9 mouse cellular contexts compared by ENCODE assay signal in genomic region chr11:100703851-100704531, GRCm38 (mm10). TPM values are rescaled to one million over a fixed set of nuclear protein-coding genes. Genes with fewer than 3 reads are reported as not detected.
A peak's percentile ranks its signal among the peaks of the same experiment; 100 is the strongest.
DNase-seq lines count a peak whose midpoint lies in the region; ATAC-seq lines count a peak whose summit lies in the region.
"Had no signal": no experiment of that assay in that cellular context is flagged by ENCODE, and none has a peak within 500 bp of the region (broad histone marks: within the 10 kb centered on the region; RNA-seq: fewer than 3 reads in every experiment).

TSS of gene Dhx58 (minus strand) at chr11:100704271.

- H3K27me3 ChIP-seq in neural tube, embryonic 12.5 days (replicated peaks), result no peaks in the 10 kb centered on the region
- H3K27me3 ChIP-seq in neural tube, embryonic 15.5 days (replicated peaks), result no peaks in the 10 kb centered on the region
- no peaks in the 10 kb centered on the region for H3K27me3 ChIP-seq in intestine, embryonic 16.5 days (replicated peaks; ENCODE audit: control insufficient read depth, insufficient read depth, low read length)
- peaks cover 11% of the 10 kb centered on the region; the same call in 1 of the 2 replicates for H3K27me3 ChIP-seq in hindbrain, embryonic 10.5 days (ENCODE audit: insufficient read depth, poor library complexity, severe bottlenecking)

- 0 out of 2 replicates have a peak, but pooled peaks cover 4% of the 10 kb centered on the region for H3K4me1 ChIP-seq in neural tube, embryonic 12.5 days
- H3K4me1 ChIP-seq in neural tube, embryonic 15.5 days, result peaks cover 9% of the 10 kb centered on the region
- peaks cover 16% of the 10 kb centered on the region for H3K4me1 ChIP-seq in intestine, embryonic 16.5 days (ENCODE audit: control insufficient read depth, insufficient read depth, low read length)
- peaks cover 20% of the 10 kb centered on the region for H3K4me1 ChIP-seq in hindbrain, embryonic 10.5 days (replicated peaks)

- 68% methylated on average over 7 of the region's 7 CpGs for WGBS in neural tube, embryonic 12.5 days
- WGBS in neural tube, embryonic 15.5 days, result 66% methylated on average over 7 of the region's 7 CpGs
- WGBS in intestine, embryonic 16.5 days, result 58% methylated on average over 7 of the region's 7 CpGs
- 71% methylated on average over 7 of the region's 7 CpGs for WGBS in hindbrain, embryonic 10.5 days

- H3K4me2 ChIP-seq in neural tube, embryonic 12.5 days (replicated peaks), result no peak within 1 kb of the TSS
- H3K4me2 ChIP-seq in neural tube, embryonic 15.5 days, result no peak within 1 kb of the TSS
- peak within 1 kb of the TSS; percentile 9; the same call in 1 of the 2 replicates for H3K4me2 ChIP-seq in intestine, embryonic 16.5 days (ENCODE audit: low read depth, low read length)

- H3K9me3 ChIP-seq in neural tube, embryonic 12.5 days, result no peaks in the 10 kb centered on the region
- H3K9me3 ChIP-seq in neural tube, embryonic 15.5 days (replicated peaks), result no peaks in the 10 kb centered on the region
- no peaks in the 10 kb centered on the region for H3K9me3 ChIP-seq in intestine, embryonic 16.5 days (ENCODE audit: control insufficient read depth, low read length)
- H3K9me3 ChIP-seq in hindbrain, embryonic 10.5 days, result no peaks in the 10 kb centered on the region

- ATAC-seq in neural tube, embryonic 12.5 days (ENCODE audit: low FRiP score, low read depth), result no peak
- ATAC-seq in neural tube, embryonic 15.5 days (ENCODE audit: low FRiP score), result no peak
- peak; percentile 37; the same call in 1 of the 2 replicates for ATAC-seq in intestine, embryonic 16.5 days
- ATAC-seq in neutrophil, adult 5-6 weeks (ENCODE audit: extremely low read depth, insufficient number of reproducible peaks, low FRiP score, poor library complexity, severe bottlenecking), result peak; percentile 21

- intact Hi-C loops in left cerebral cortex, postnatal 36 days (cut with DNase I), result loop anchor here (2.0 to 10.0 kb wide), 2 partner anchors 133 to 279 kb away; no protein-coding TSS in a partner anchor

- no peak within 1 kb of the TSS for H3K4me3 ChIP-seq in neural tube, embryonic 12.5 days
- no peak within 1 kb of the TSS for H3K4me3 ChIP-seq in neural tube, embryonic 15.5 days (replicated peaks)
- peak within 1 kb of the TSS; percentile 17; the same call in 1 of the 2 replicates for H3K4me3 ChIP-seq in intestine, embryonic 16.5 days (ENCODE audit: low read length)
- H3K4me3 ChIP-seq in hindbrain, embryonic 10.5 days, result no peak within 1 kb of the TSS

- no peak for DNase-seq in adrenal gland, adult 8-10 months
- DNase-seq in retina, postnatal 1 day, result no peak
- DNase-seq in left cerebral cortex, postnatal 36 days (ENCODE audit: low spot score in 2 of 2), result no peak
- no peak for DNase-seq in hindbrain, embryonic 10.5 days (ENCODE audit: low spot score)
- DNase-seq: thymus, adult 18-20 months had no signal

- H3K9ac ChIP-seq in neural tube, embryonic 12.5 days, result 0 out of 2 replicates have a peak within 1 kb of the TSS, but pooled peaks have one; percentile 13
- H3K9ac ChIP-seq in neural tube, embryonic 15.5 days (replicated peaks), result no peak within 1 kb of the TSS
- peak within 1 kb of the TSS; percentile 49; the same call in 1 of the 2 replicates for H3K9ac ChIP-seq in intestine, embryonic 16.5 days (ENCODE audit: low read depth, low read length)

- H3K27ac ChIP-seq in neural tube, embryonic 12.5 days, result no peak within 1 kb of the TSS
- no peak within 1 kb of the TSS for H3K27ac ChIP-seq in neural tube, embryonic 15.5 days (replicated peaks)
- H3K27ac ChIP-seq in intestine, embryonic 16.5 days (ENCODE audit: low read length), result no peak within 1 kb of the TSS
- H3K27ac ChIP-seq in hindbrain, embryonic 10.5 days, result no peak within 1 kb of the TSS

- peaks cover 47% of the 10 kb centered on the region for H3K36me3 ChIP-seq in neural tube, embryonic 12.5 days
- H3K36me3 ChIP-seq in neural tube, embryonic 15.5 days, result peaks cover 50% of the 10 kb centered on the region
- peaks cover 16% of the 10 kb centered on the region for H3K36me3 ChIP-seq in intestine, embryonic 16.5 days (ENCODE audit: control insufficient read depth, insufficient read depth, low read length)
- peaks cover 48% of the 10 kb centered on the region for H3K36me3 ChIP-seq in hindbrain, embryonic 10.5 days

RNA-seq across cellular contexts. Expression of gene Dhx58, which starts in this region (rescaled TPM):
- 2.4 and 2.5 TPM in 2 replicates for polyA plus RNA-seq in neural tube, embryonic 12.5 days (2016; fragmentation: Nextera tagmentation; extraction: Ambion mirVana)
- polyA plus RNA-seq in neural tube, embryonic 15.5 days (2015; fragmentation: Nextera tagmentation; extraction: Ambion mirVana), result 2.7 and 4.4 TPM in 2 replicates
- total RNA-seq in adrenal gland, adult 8-10 months (2022), result 100 to 1,000 TPM in 1 of 4 experiments, 10 to 100 TPM in 3; 56.4 to 143 (median 79.7) TPM
- polyA plus RNA-seq in intestine, embryonic 16.5 days (2015; fragmentation: Nextera tagmentation; extraction: Ambion mirVana), result 3.4 TPM in 2 replicates
- 37.9 and 59.2 TPM in 2 replicates for total RNA-seq in neutrophil, adult 5-6 weeks (2017)
- total RNA-seq in left cerebral cortex, postnatal 36 days (2021), result 1 to 10 TPM; 2.0 to 2.8 TPM
- polyA plus RNA-seq in hindbrain, embryonic 10.5 days (2016; fragmentation: Nextera tagmentation; extraction: Ambion mirVana), result 1.9 and 2.9 TPM in 2 replicates

Comparison
In these comparisons a context has a peak if more than half of its experiments do, and no peak if none do; other contexts are left out.
1. RNA of gene Dhx58 (total RNA-seq): 56.4 to 143 TPM in adrenal gland, adult 8-10 months and 37.9 to 59.2 TPM in neutrophil, adult 5-6 weeks; 2.0 to 2.8 TPM in left cerebral cortex, postnatal 36 days; every median in the first group is over 10 times any median in the second.
2. ATAC-seq: peak in intestine, embryonic 16.5 days (single experiment) and neutrophil, adult 5-6 weeks (single experiment); none in neural tube, embryonic 12.5 days (single experiment) and neural tube, embryonic 15.5 days (single experiment).